Mouse (Mus musculus): Measurements from ENCODE around the gene Magi1.

DNA sequence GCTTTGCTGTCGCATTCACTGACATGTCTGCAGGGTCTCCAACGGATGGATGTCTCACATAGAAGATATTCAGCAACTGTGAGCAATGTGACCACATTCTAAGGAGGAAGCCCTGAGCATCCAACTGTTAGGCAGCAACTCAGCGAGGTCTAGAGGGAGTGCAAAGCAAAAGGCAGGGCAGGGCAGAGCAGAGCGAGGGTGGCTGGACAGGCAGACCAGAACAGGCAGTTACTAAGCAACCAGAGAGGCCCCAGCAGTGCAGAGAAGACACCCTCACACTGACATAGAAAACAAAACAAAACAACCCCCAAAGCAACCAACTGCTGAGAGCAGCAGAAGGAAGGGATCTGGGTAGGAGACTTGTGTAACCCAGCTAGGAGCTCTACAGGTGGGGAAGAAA lies 512.6 kb downstream of the Magi1 start:
- TF ChIP-seq CTCF (IDR thresholded peaks at IDR 0.05; ENCODE audit: low read depth), result no peak
- TF ChIP-seq EP300 (IDR thresholded peaks at IDR 0.05; ENCODE audit: low read depth), result no peak
